Mouse (Mus musculus): ENCODE results near the gene BC025920.

DNA sequence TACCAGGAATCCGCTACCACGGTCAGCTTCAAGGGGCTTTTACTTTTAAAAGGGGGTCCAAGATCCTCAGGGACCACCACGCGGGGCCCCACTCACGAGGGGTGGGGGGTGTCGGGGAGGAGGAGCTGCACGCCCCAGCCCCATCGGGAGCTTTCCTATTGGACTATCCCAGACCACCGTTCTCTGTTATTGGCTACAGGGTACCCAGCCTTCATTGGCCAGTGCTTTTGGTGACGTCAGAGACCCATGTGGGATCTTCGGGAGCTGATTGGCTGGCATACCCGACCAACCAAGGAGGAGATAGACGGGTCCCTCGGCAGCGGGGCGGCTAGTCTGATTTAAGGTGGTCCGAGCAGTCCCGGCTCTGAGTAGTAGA is 34.6 kb upstream of the BC025920 start:
- TF ChIP-seq CTCF (conservative IDR thresholded peaks at IDR 0.05 in 1 of 2, IDR thresholded peaks at IDR 0.05 in 1 of 2; ENCODE audit: low read depth in 2 of 2, low read length in 2 of 2) (no peak), POLR2A (IDR thresholded peaks at IDR 0.05; ENCODE audit: low read depth, low read length) (no peak), MYC (IDR thresholded peaks at IDR 0.05; ENCODE audit: low read depth, low read length) (no peak), RCOR1 (conservative IDR thresholded peaks at IDR 0.05; ENCODE audit: low read depth, low read length) (no peak), ETS1 (conservative IDR thresholded peaks at IDR 0.05; ENCODE audit: low read depth, low read length) (no peak), CHD2 (IDR thresholded peaks at IDR 0.05; ENCODE audit: low read length) (peak; percentile 79), TCF12 (IDR thresholded peaks at IDR 0.05; ENCODE audit: low read depth, low read length) (no peak), MAFK (IDR thresholded peaks at IDR 0.05; ENCODE audit: insufficient replicate concordance, low read length) (no peak)

Measured in CH12.LX (cell line).